Mouse (Mus musculus) cortical plate, adult 2 months (tissue): ENCODE data around the gene Rdh11. TPM values are rescaled to one million over a fixed set of nuclear protein-coding genes. Genes with fewer than 3 reads are reported as not detected.

ENCODE experiments used
- H3K27ac ChIP-seq: fragments of 200-500 bp; 2 replicates; pipeline ENCODE4 v1.5.1; 2012; ENCODE audit warnings: low read length, control low read depth, inconsistent platforms; ENCODE audit not compliant: insufficient read depth
- H3K4me1 ChIP-seq: fragments of 200-500 bp; 2 replicates; pipeline ENCODE4 v1.6.1; 2011; ENCODE audit warnings: low read length; ENCODE audit not compliant: control insufficient read depth, insufficient read depth
- H3K4me3 ChIP-seq: fragments of 200-500 bp; 2 replicates; pipeline ENCODE4 v1.5.1; 2011; ENCODE audit warnings: mild to moderate bottlenecking, low read length, control low read depth; ENCODE audit not compliant: insufficient read depth
- CTCF ChIP-seq: fragments of 200-500 bp; IDR thresholded peaks from 2 replicates; pipeline ENCODE4 v1.5.1; 2011; ENCODE audit warnings: mild to moderate bottlenecking, control low read depth, low read length; ENCODE audit not compliant: insufficient read depth; ENCODE audit errors: extremely low read depth
- POLR2A ChIP-seq: fragments of 200-500 bp; IDR thresholded peaks from 2 replicates; pipeline ENCODE4 v1.6.1; 2011; ENCODE audit warnings: mild to moderate bottlenecking, low read length, control low read depth; ENCODE audit not compliant: insufficient read depth; ENCODE audit errors: extremely low read depth
- polyA plus RNA-seq: library from polyadenylated mRNA; depleted of rRNA; stranded (reverse); fragments of >200 nt; gene quantifications from 2 replicates; pipeline ENCODE4 v1.2.3, GENCODE M21; 2012; rRNA removed

Gene Rdh11
- polyA plus RNA-seq, 1 experiment = 21.9 TPM

DNA sequence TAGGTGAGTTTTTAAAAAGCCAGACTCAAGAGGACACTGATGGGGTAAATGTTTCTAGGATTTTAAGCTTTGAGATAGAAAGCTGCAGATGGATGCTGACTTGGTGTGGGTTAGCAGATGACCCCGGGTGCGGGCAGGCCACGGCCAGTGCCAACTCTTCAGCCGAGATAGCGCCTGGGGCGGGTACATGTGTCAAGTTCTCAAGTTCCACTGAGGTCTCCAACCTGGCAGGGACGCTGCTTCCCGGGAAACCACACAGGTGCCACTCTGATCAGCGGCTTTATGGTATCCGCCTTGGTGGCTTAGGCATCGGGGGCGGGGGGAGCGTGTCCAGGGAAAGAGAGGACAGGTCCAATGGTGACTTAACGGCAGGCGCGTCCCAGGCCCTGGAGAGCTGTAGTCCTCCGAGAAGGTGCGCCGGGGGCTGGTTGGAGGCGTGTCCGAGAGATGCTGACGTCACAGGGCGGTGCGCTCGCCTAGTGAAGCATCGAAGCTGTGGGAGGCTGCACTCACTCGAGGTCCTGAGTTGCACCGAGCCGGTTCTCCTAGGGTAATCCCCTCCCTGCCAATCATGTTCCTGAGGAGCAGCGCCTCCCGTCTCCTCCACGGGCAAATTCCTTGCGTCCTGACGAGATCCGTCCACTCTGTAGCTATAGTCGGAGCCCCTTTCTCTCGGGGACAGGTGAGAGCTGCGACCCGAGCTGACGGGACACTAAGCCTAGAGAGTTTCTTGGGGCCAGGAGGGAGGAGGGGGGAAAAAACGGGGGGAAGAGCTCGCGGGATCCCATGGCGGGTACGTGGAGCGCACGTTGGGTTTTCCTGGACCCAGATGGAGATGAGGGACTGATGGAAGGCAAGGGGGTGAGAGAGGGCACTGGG, 61.6 kb downstream of the Rdh11 start, which contains the start of gene Arg2:
TSS of gene Arg2 (plus strand) at position 479 of the 879 bp plus-strand sequence.
- Histone ChIP-seq H3K4me1 (no peaks in the 10 kb centered on the region; the same call in none of the 2 replicates), H3K27ac (no peak within 1 kb of the TSS), H3K4me3 (peak within 1 kb of the TSS; percentile 44)
- TF ChIP-seq POLR2A (peak; percentile 75; the same call in 1 of the 2 replicates), CTCF (no peak)

Other genes with a start within 250 kb of the Rdh11 start
- 20.9 and 21.5 TPM in 2 replicates for gene Tmem229b, start 184.7 kb downstream of the Rdh11 start, polyA plus RNA-seq
- gene Plekhh1, start 163.1 kb downstream of the Rdh11 start, polyA plus RNA-seq = 19.5 and 22.3 TPM in 2 replicates
- gene Pigh, start 102.6 kb downstream of the Rdh11 start, polyA plus RNA-seq = 11.0 and 12.8 TPM in 2 replicates
- 2.0 and 2.9 TPM in 2 replicates for gene Arg2, start 61.5 kb downstream of the Rdh11 start, polyA plus RNA-seq
- 188 and 189 TPM in 2 replicates for gene Vti1b, start 19.6 kb downstream of the Rdh11 start, polyA plus RNA-seq
- gene Rdh12, start 16.6 kb upstream of the Rdh11 start, polyA plus RNA-seq = 2.6 and 3.0 TPM in 2 replicates
- gene Zfyve26, start 104.0 kb upstream of the Rdh11 start, polyA plus RNA-seq = 27.4 and 28.3 TPM in 2 replicates
- gene Rad51b, start 105.0 kb upstream of the Rdh11 start, polyA plus RNA-seq = 0.13 and 0.17 TPM in 2 replicates